Mouse (Mus musculus) macrophage (primary cell): ENCODE measurements around the gene Rbm5. TPM values are rescaled to one million over a fixed set of nuclear protein-coding genes. Genes with fewer than 3 reads are reported as not detected.
A peak's percentile ranks its signal among the peaks of the same experiment; 100 is the strongest.

Source experiments
- H3K27ac ChIP-seq: fragments of 350-480 bp; formaldehyde crosslinking; 2 replicates; pipeline ENCODE4 v1.9.0; 2021
- H3K36me3 ChIP-seq: fragments of 350-480 bp; formaldehyde crosslinking; 2 replicates; pipeline ENCODE4 v1.9.0; 2021; ENCODE audit errors: inconsistent target
- H3K4me3 ChIP-seq: fragments of 350-480 bp; formaldehyde crosslinking; 2 replicates; pipeline ENCODE4 v1.9.0; 2021; ENCODE audit errors: inconsistent target
- H3K79me2 ChIP-seq: fragments of 350-480 bp; formaldehyde crosslinking; 2 replicates; pipeline ENCODE4 v1.9.0; 2021; ENCODE audit errors: inconsistent target
- WGBS: methylation state at CpG from one replicate; pipeline ENCODE4 v1.1.7; 2026; ENCODE audit warnings: inconsistent platforms; ENCODE audit not compliant: missing documents; 5-methylcytosine and 5-hydroxymethylcytosine counted together
- polyA plus RNA-seq: library from polyadenylated mRNA; stranded (reverse); fragments of 250-400 nt; gene quantifications from 3 replicates; pipeline ENCODE4 v1.2.4, GENCODE M21; 2018; ENCODE audit warnings: inconsistent platforms

The Rbm5 gene
- polyA plus RNA-seq, 1 experiment from 2014 or later = 74.7 TPM

DNA sequence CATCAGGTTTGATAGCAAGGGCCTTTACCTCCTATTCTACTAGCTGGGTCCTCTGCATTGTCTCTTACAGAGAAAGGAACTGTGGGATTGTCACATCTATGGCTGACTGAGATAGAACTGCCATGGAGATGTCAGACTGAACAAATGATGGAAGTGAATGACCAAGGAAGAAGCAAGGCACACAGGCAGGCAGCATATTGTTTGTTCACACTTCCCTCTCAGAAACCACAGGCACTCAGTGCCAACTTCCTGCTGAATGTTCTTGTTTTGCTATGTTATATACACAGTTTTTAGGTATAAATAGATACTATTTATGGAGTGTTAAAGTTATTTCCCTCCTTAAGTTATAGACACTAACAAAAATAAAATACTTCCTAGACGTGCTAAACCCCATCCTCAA is 23.5 kb downstream of the Rbm5 start:
- H3K4me3 ChIP-seq = no peak overlapping the region
- peaks cover 18% of the 10 kb centered on the region; the same call in 1 of the 2 replicates for H3K79me2 ChIP-seq
- H3K27ac ChIP-seq = peak overlapping the region; percentile 59
- 0% methylated on average over 1 of the region's 1 CpGs for WGBS
- peaks cover 70% of the 10 kb centered on the region for H3K36me3 ChIP-seq

DNA sequence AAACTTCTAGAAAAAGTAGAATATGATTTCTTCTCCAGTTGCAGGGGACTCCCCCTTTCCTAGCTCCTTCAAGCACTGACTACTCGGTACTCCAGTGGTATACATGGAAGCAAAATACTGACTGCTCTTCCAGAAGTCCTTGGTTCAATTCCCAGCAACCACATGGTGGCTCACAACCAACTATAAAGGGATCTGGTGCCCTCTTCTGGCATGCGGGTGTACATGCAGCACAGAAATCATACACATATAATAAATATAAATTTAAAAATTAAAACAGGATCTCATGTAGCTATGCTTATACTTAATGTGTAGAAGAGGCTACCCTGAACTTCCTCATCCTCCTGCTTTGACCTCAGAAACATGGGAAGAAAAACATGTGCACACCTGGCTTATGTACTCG is 24.1 kb downstream of the Rbm5 start:
- Histone ChIP-seq H3K79me2 (peaks cover 12% of the 10 kb centered on the region; the same call in 1 of the 2 replicates), H3K4me3 (no peak overlapping the region), H3K27ac (peak overlapping the region; percentile 59), H3K36me3 (peaks cover 70% of the 10 kb centered on the region)
- WGBS = 93% methylated on average over 3 of the region's 3 CpGs

DNA sequence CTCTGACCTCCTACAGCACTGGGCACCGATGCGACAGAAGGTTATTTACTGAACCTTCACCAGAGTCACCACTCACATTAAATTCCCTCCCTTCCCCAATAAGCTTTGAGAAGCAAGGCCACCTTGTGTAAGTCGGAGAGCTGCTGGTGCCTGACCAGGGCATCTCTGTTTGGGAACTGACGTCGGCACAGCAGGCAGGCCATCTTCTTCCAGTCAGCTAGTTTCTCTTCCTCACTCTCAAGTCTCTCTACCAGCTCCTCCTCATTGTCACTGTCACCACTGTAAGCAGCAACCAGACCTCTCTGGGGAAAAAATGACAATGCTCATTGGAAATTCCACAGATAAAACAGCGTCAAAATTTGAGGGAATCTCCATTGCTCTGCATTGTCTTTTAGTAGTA is 26.7 kb downstream of the Rbm5 start:
- WGBS = 57% methylated on average over 6 of the region's 6 CpGs
- Histone ChIP-seq H3K4me3 (no peak overlapping the region), H3K27ac (peak overlapping the region; percentile 45), H3K36me3 (peaks cover 69% of the 10 kb centered on the region), H3K79me2 (peaks cover 12% of the 10 kb centered on the region; the same call in 1 of the 2 replicates)

GRCm38 (mm10) chr9:107738841-107739202 is 32.0 kb downstream of the Rbm5 start:
- no peak overlapping the region for H3K27ac ChIP-seq
- peaks cover 44% of the 10 kb centered on the region for H3K36me3 ChIP-seq
- H3K4me3 ChIP-seq = no peak overlapping the region
- WGBS = 88% methylated on average over 4 of the region's 4 CpGs
- no peaks in the 10 kb centered on the region for H3K79me2 ChIP-seq

DNA sequence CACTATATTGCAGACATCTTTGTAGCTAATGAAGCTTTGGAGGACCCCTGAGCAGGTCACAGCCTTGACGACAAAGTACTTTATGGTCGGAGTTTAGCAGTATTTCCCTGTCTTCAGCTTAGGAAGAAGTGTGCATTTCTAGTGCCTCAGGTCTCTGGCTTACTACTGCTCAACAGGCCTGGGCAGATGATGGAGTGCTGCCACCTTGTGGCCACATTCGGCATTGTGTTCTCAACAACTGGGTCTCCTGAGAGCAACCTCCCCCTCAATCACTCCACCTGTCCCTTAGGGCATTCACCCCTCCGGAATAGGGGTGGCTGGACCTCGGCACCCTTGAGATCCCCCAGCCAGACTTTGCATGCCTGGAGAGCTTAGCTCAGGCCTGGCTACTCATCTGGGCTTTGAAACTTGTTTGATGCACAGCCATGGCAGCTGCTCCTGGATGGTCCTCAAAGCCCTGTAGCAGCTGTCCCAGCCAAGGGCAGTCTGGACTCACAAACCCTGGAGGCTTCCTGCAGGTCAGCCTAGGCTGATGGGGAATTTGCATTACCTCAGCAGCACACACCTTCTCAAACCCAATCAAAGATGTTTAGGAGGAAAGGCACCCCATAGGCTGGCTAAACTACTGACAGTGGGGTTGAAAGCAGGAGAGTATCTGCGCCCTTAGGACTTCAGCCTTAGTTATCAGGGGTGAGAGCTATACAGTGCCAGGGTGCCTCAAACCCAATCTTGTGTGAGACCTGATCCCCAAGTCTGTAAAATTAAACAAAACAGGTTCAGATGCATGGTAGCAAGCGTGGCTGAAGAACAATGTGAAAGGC is 32.6 kb downstream of the Rbm5 start:
- H3K27ac ChIP-seq = no peak overlapping the region
- no peak overlapping the region for H3K4me3 ChIP-seq
- 31% methylated on average over 7 of the region's 7 CpGs for WGBS
- H3K36me3 ChIP-seq = peaks cover 40% of the 10 kb centered on the region
- H3K79me2 ChIP-seq = no peaks in the 10 kb centered on the region

DNA sequence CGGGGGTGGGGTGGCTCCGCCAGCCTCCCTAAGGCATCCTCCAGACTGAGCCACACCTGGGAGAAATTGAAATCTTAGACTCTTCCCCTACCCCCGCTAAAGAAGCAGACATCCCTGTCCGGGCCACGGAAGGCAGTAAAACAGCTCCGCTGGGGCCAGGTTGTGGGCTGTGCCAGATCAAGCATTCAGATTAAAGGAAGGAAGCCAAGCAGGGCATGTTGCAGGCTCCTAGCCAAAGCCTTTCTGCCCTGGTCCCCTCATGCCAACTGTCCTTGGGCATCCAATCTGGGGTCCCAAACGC is 34.7 kb downstream of the Rbm5 start:
- WGBS = 5% methylated on average over 7 of the region's 7 CpGs
- H3K4me3 ChIP-seq = no peak overlapping the region

DNA sequence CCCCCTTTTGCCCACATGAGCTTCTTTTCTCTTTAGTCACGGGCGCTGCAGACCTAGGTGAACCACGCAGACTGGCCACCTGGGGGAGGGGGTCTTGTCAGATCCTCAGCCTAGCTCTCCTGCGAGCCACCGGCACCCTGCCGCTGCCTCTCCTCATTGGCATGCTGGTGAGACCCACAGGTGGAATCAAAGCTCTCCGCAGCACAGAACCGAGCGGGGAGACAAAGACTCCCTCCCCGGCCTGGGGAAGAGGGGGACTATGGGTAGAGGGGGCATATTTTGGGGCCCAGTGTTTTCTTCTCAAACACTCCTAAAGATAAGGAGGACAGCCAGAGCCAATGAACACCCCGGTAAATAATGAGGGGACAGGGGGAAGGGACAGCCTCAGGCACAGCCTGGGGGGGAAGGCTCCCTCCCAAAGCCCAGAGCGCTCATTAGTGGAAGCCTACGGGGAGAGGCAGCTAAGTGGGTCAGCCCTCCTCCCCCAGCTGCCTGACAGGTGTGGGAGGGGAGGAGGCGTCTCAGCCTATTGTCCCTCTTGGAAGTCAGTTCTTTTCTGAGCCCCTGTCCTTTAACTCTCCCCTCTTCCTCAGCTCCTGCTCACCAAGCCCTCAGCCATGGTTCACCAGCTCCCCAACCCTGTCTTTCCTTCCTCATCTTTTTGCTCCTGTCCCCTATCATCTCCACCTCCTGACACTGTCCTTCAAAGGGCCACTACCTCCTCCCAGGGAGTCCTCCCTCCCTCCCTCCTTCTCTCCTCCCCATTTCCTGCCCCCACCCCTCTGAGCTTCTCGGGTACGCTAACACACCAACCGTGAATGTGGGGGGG is 35.2 kb downstream of the Rbm5 start:
- WGBS = 21% methylated on average over 17 of the region's 17 CpGs
- no peak overlapping the region for H3K27ac ChIP-seq
- H3K79me2 ChIP-seq = no peaks in the 10 kb centered on the region
- peaks cover 13% of the 10 kb centered on the region for H3K36me3 ChIP-seq
- no peak overlapping the region for H3K4me3 ChIP-seq

More for the DNA sequence above, 34.7 kb downstream of the Rbm5 start:
- no peaks in the 10 kb centered on the region for H3K79me2 ChIP-seq
- peaks cover 19% of the 10 kb centered on the region for H3K36me3 ChIP-seq
- no peak overlapping the region for H3K27ac ChIP-seq

- Histone ChIP-seq H3K36me3 (peaks cover 3% of the 10 kb centered on the region; the same call in 1 of the 2 replicates), H3K27ac (no peak overlapping the region), H3K4me3 (no peak overlapping the region), H3K79me2 (no peaks in the 10 kb centered on the region)
- 72% methylated on average over 7 of the region's 7 CpGs for WGBS
Observed at GRCm38 (mm10) chr9:107734567-107734971, 36.2 kb downstream of the Rbm5 start.

GRCm38 (mm10) chr9:107729709-107730108 is 41.1 kb downstream of the Rbm5 start:
- H3K79me2 ChIP-seq = no peaks in the 10 kb centered on the region
- no peak overlapping the region for H3K4me3 ChIP-seq
- 90% methylated on average over 3 of the region's 3 CpGs for WGBS
- no peaks in the 10 kb centered on the region for H3K36me3 ChIP-seq
- no peak overlapping the region for H3K27ac ChIP-seq

DNA sequence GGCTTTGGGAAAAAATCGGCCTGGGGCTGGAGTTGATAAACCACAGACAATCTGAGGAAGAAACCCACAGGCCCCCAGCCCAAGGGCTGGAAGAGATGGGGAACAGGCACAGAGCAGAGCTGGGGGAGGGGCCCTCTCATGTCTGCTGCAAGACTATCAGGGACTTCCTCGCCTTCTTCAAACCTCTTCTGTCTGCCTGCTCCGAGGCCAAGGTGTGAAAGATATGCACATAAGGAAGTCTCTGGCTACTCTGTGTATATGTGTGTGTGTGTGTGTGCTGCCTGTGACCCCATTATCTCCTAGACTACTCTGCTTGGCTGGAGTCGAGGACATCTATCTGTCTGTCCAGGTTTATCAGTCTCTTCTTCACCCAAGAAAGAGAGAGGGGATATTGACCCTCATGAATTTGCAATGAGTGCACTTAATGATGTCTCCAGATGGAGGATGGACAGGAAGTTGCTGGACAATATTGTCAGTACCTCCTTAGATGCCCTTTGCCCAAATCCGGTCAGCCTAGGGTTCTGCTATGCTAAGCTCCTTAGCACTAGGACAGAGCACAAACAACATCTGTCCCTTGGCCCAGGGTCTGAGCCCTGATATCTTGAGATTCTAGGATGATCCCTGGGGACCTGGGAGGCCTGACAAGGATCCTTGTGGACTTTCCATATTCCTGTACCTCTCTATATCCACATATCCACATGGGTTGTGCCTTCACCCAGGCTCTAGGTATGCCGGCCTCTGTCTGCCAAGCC is 41.7 kb downstream of the Rbm5 start:
- Histone ChIP-seq H3K4me3 (no peak overlapping the region), H3K27ac (no peak overlapping the region), H3K79me2 (no peaks in the 10 kb centered on the region), H3K36me3 (no peaks in the 10 kb centered on the region)
- WGBS = 76% methylated on average over 6 of the region's 6 CpGs

DNA sequence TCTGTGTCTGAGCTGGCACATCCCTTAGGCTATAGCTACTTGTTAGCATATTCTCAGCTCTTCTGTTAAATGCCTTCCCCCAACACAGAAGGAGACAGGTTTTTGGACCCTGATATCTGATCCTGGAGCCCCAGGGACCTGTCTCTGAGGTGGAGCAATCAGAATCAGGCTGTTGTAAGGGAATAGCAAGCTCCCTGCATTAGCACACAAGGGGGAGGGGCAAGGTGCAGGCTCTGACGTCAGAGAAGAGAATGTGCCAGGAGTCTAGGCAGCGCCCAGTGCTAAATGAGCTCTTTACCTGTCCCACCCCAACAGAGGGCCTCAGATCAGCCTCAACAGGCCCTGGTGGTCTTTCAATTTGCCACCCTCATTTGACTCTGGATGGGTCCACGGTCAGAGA is 43.8 kb downstream of the Rbm5 start:
- WGBS = 73% methylated on average over 3 of the region's 3 CpGs
- no peak overlapping the region for H3K27ac ChIP-seq
- H3K79me2 ChIP-seq = no peaks in the 10 kb centered on the region
- no peaks in the 10 kb centered on the region for H3K36me3 ChIP-seq
- H3K4me3 ChIP-seq = no peak overlapping the region

DNA sequence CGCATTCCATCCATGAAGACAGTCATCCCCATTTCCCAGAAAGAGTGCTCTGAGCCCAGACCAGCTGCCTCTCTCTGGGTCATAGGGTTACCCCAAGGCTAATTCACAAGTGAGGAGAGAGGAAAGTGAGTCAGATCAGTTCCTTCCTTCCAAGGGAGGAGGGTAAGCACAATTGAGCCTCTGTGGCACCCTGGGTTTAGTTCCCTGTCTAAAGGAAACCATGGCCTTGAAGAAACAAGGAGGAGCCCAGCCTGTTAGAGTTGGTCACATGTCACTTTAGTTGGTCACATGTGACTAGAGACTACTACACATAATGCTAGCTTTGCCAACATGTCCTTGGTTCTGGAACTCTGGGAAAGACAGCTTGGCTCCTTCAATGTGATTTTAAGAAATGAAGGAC is 46.0 kb downstream of the Rbm5 start:
- no peak overlapping the region for H3K4me3 ChIP-seq
- no peaks in the 10 kb centered on the region for H3K79me2 ChIP-seq
- H3K36me3 ChIP-seq = no peaks in the 10 kb centered on the region
- peak overlapping the region; percentile 97 for H3K27ac ChIP-seq
- WGBS = 75% methylated on average over 1 of the region's 1 CpGs

DNA sequence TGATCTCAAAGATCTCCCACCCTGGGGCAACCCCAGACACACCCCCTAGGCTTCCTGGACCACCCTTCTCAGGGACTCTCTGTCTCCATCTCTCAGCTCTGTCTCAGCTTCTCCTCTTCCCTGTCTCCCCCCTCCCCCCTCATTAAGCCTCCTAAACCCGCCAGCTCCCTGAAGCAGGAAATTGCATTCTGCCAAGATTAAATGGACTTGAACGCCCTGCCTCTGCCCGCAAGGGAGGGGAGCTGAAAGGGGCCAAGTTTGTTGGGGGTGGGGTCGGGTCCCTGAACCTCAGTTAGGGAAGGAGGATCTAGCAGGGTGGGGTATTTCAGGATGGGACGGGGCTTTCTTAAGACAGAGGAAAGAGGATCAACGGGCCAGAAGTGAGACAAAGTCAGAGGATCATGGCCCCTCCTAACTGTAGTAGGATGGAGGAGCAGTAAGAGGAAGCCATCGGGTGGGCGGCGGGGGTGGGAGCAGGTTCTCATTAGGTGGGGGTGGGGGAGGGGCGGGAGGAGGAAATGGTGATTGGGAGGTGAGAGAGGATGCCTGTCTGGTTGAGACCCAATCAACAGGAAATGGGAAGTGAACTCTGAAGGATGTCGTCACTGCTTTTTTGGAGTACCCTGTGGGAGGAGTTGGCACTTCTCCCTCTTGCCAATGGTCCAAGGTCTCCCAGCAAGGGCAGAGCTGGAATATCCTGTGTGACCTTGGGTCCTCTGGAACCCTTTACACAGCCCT is 46.8 kb downstream of the Rbm5 start:
- 6% methylated on average over 11 of the region's 11 CpGs for WGBS
- Histone ChIP-seq H3K36me3 (no peaks in the 10 kb centered on the region), H3K4me3 (no peak overlapping the region), H3K27ac (peak overlapping the region; percentile 97), H3K79me2 (no peaks in the 10 kb centered on the region)

GRCm38 (mm10) chr9:107723292-107723691 is 47.5 kb downstream of the Rbm5 start:
- WGBS = 88% methylated on average over 5 of the region's 6 CpGs
- H3K4me3 ChIP-seq = no peak overlapping the region

More at GRCm38 (mm10) chr9:107723292-107723691, 47.5 kb downstream of the Rbm5 start:
- H3K79me2 ChIP-seq = no peaks in the 10 kb centered on the region
- H3K36me3 ChIP-seq = no peaks in the 10 kb centered on the region
- H3K27ac ChIP-seq = peak overlapping the region; percentile 97
